Mouse (Mus musculus) embryonic fibroblast, embryonic 13.5 days (primary cell): ENCODE data around the gene March4.

Experiments
- CTCF ChIP-seq: IDR thresholded peaks from 2 replicates; pipeline ENCODE4 v1.5.1; 2011; ENCODE audit warnings: mild to moderate bottlenecking, control low read depth, low read length, moderate library complexity, borderline replicate concordance; ENCODE audit not compliant: insufficient read depth
- POLR2A ChIP-seq: IDR thresholded peaks from 2 replicates; pipeline ENCODE4 v1.6.1; 2011; ENCODE audit warnings: low read depth, mild to moderate bottlenecking, control low read depth, low read length, moderate library complexity

DNA sequence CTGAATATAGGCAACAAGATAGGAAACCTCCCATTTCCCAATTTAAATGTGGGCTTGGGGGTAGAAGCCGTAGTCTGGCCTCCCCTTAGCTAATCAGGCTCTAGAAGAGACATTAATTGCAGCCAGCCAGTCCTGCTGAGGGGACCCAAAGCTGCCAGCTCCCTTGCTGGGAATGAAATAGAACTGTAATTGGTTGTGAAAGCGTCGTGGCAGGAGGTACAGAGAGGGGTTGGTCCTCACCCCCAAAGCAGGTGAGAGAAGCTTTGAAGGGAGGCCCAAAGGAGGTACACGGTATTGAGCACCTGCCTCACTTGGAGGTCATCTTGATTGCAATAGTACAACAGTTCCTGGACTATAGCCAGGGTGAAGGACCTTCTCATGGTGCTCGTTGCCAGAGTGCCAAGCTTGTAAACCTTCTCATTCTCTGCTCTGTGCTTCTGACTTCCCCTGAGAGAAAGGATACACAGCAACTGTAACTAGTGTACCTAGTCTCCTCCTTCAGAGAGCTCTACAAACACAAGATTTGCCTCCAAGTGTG, 68.2 kb downstream of the March4 start:
- no peak for TF ChIP-seq CTCF
- no peak for TF ChIP-seq POLR2A
